Mouse (Mus musculus): ENCODE measurements around the gene Rnf216. TPM values are rescaled to one million over a fixed set of nuclear protein-coding genes. Genes with fewer than 3 reads are reported as not detected.

Rnf216 gene
- polyA plus RNA-seq, 2 experiments, result 9.7 to 10.8 TPM

DNA sequence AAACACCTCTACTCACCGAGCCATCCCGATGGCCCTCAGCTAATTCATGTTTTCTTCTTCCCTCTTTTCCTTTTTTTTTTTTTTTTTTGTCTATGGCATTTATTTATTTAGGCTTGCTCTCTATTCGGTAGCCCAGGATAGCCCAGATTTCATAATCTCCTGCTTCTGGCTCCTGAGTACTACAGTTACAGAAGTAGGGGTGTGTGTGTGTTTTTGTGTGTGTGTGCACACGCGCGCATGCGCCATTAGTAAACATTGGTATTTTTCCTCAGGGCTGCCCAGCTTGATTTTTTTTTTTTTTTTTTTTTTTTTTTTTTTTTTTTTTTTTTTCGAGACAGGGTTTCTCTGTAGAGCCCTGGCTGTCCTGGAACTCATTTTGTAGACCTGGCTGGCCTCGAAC, 13.3 kb upstream of the Rnf216 start:
- H3K4me3 ChIP-seq (ENCODE audit: insufficient read depth in 1 of 2, low read depth in 2 of 2, low read length in 2 of 2), result no peak overlapping the region
- DNase-seq (ENCODE audit: low read depth in 3 of 3, low spot score in 3 of 3) (no peak), ATAC-seq (ENCODE audit: insufficient read depth) (no peak)
- 71% methylated on average over 9 of the region's 9 CpGs for WGBS (ENCODE audit: insufficient replicate concordance)
- no peaks in the 10 kb centered on the region for H3K9me3 ChIP-seq (ENCODE audit: control insufficient read depth, low read length)
- no peak overlapping the region for H3K4me2 ChIP-seq (ENCODE audit: low read depth)
- H3K36me3 ChIP-seq (replicated peaks; ENCODE audit: control insufficient read depth, insufficient read depth, low read depth), result no peaks in the 10 kb centered on the region
- H3K9ac ChIP-seq (replicated peaks), result no peak overlapping the region
- H3K27me3 ChIP-seq (ENCODE audit: control insufficient read depth, insufficient read depth, low read length), result no peaks in the 10 kb centered on the region
- no peaks in the 10 kb centered on the region for H3K4me1 ChIP-seq (replicated peaks; ENCODE audit: control insufficient read depth in 2 of 2, insufficient read depth in 2 of 2, low read length in 1 of 2)
- no peak overlapping the region for H3K27ac ChIP-seq
- TF ChIP-seq EP300 (IDR thresholded peaks at IDR 0.05; ENCODE audit: low read depth) (no peak), CTCF (IDR thresholded peaks at IDR 0.05; ENCODE audit: low read depth) (no peak)

GRCm38 (mm10) chr5:143125601-143126000, 12.8 kb upstream of the Rnf216 start:
- Histone ChIP-seq H3K4me1 (replicated peaks; ENCODE audit: control insufficient read depth in 2 of 2, insufficient read depth in 2 of 2, low read length in 1 of 2) (no peaks in the 10 kb centered on the region), H3K9ac (replicated peaks) (no peak overlapping the region), H3K4me3 (ENCODE audit: insufficient read depth in 1 of 2, low read depth in 2 of 2, low read length in 2 of 2) (no peak overlapping the region), H3K27ac (no peak overlapping the region), H3K9me3 (ENCODE audit: control insufficient read depth, low read length) (no peaks in the 10 kb centered on the region), H3K4me2 (ENCODE audit: low read depth) (no peak overlapping the region), H3K36me3 (replicated peaks; ENCODE audit: control insufficient read depth, insufficient read depth, low read depth) (no peaks in the 10 kb centered on the region), H3K27me3 (ENCODE audit: control insufficient read depth, insufficient read depth, low read length) (no peaks in the 10 kb centered on the region)
- TF ChIP-seq CTCF (IDR thresholded peaks at IDR 0.05; ENCODE audit: low read depth) (no peak), EP300 (IDR thresholded peaks at IDR 0.05; ENCODE audit: low read depth) (no peak)
- WGBS (ENCODE audit: insufficient replicate concordance), result 66% methylated on average over 7 of the region's 7 CpGs
- ATAC-seq (ENCODE audit: insufficient read depth), result no peak
- DNase-seq (ENCODE audit: low read depth in 3 of 3, low spot score in 3 of 3), result no peak

DNA sequence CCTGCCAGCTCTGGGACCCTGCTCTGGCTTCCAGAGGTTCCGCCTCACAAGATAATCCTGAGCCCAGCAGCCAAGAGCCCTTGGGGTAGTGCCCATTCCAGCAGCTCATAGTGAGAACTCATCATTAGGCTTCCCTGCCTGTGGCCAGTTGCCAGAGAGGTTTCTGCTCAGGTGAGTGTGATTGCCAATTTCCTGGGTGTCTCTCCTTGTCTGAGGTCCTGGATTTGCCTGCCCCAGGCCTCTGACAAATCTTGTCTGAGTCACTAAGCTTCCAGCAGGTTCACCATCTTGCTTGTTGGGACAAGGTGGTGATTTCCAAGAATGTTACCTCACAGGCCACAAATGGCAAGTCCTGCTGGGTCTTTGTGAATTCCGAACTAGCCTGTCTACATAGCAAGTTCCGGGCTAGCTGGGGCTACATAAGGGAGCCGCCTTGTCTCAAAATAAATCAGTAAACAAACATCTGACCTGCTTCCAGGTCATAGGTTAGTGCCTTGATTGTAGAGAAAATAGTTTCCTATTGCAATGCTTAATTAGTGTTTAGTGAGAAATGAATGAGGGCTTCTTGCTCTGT, 12.1 kb upstream of the Rnf216 start:
- H3K27ac ChIP-seq, result no peak overlapping the region
- no peak for DNase-seq (ENCODE audit: low read depth in 3 of 3, low spot score in 3 of 3)
- no peak overlapping the region for H3K4me2 ChIP-seq (ENCODE audit: low read depth)
- TF ChIP-seq CTCF (IDR thresholded peaks at IDR 0.05; ENCODE audit: low read depth) (no peak), EP300 (IDR thresholded peaks at IDR 0.05; ENCODE audit: low read depth) (no peak)
- no peak for ATAC-seq (ENCODE audit: insufficient read depth)
- no peak overlapping the region for H3K4me3 ChIP-seq (ENCODE audit: insufficient read depth in 1 of 2, low read depth in 2 of 2, low read length in 2 of 2)
- no peaks in the 10 kb centered on the region for H3K27me3 ChIP-seq (ENCODE audit: control insufficient read depth, insufficient read depth, low read length)
- H3K36me3 ChIP-seq (replicated peaks; ENCODE audit: control insufficient read depth, insufficient read depth, low read depth), result no peaks in the 10 kb centered on the region
- no peaks in the 10 kb centered on the region for H3K9me3 ChIP-seq (ENCODE audit: control insufficient read depth, low read length)
- 71% methylated on average over 4 of the region's 4 CpGs for WGBS (ENCODE audit: insufficient replicate concordance)
- H3K4me1 ChIP-seq (replicated peaks; ENCODE audit: control insufficient read depth in 2 of 2, insufficient read depth in 2 of 2, low read length in 1 of 2), result no peaks in the 10 kb centered on the region
- no peak overlapping the region for H3K9ac ChIP-seq (replicated peaks)

GRCm38 (mm10) chr5:143122673-143123072, 9.9 kb upstream of the Rnf216 start:
- WGBS (ENCODE audit: insufficient replicate concordance), result 19% methylated on average over 1 of the region's 1 CpGs
- H3K9me3 ChIP-seq (ENCODE audit: control insufficient read depth, low read length), result no peaks in the 10 kb centered on the region; the same call in 1 of the 2 replicates
- no peak for ATAC-seq (ENCODE audit: insufficient read depth)

DNA sequence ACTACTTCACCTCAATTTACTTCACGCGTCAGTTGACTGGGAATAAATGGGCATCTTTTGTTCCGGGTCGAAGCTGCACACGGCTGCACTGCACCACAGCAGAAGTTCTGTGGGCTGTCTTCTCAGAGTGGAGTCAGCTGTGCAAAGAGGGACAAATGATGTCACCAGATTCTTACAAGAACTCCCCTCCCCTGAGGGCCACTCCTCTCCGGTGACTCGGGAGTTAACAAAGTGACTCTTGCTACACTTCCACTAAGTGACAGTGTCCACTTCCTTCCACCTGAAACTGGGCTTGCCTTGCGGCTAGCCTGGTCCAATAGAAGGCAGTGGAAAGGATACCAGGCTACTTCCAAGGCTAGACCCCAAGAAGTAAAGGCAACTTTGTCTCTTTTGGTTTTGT, 9.3 kb upstream of the Rnf216 start:
- TF ChIP-seq CTCF (IDR thresholded peaks at IDR 0.05; ENCODE audit: low read depth) (no peak), EP300 (IDR thresholded peaks at IDR 0.05; ENCODE audit: low read depth) (no peak)
- Histone ChIP-seq H3K36me3 (replicated peaks; ENCODE audit: control insufficient read depth, insufficient read depth, low read depth) (no peaks in the 10 kb centered on the region), H3K9me3 (ENCODE audit: control insufficient read depth, low read length) (no peaks in the 10 kb centered on the region; the same call in 1 of the 2 replicates), H3K4me3 (ENCODE audit: insufficient read depth in 1 of 2, low read depth in 2 of 2, low read length in 2 of 2) (no peak overlapping the region), H3K4me2 (ENCODE audit: low read depth) (no peak overlapping the region), H3K27me3 (ENCODE audit: control insufficient read depth, insufficient read depth, low read length) (no peaks in the 10 kb centered on the region), H3K9ac (replicated peaks) (no peak overlapping the region), H3K27ac (no peak overlapping the region), H3K4me1 (replicated peaks; ENCODE audit: control insufficient read depth in 2 of 2, insufficient read depth in 2 of 2, low read length in 1 of 2) (no peaks in the 10 kb centered on the region)
- no peak for DNase-seq (ENCODE audit: low read depth in 3 of 3, low spot score in 3 of 3)
- no peak for ATAC-seq (ENCODE audit: insufficient read depth)
- WGBS (ENCODE audit: insufficient replicate concordance), result 56% methylated on average over 8 of the region's 8 CpGs

More at GRCm38 (mm10) chr5:143122673-143123072, 9.9 kb upstream of the Rnf216 start:
- no peak for DNase-seq (ENCODE audit: low read depth in 3 of 3, low spot score in 3 of 3)
- TF ChIP-seq EP300 (IDR thresholded peaks at IDR 0.05; ENCODE audit: low read depth), result no peak
- TF ChIP-seq CTCF (IDR thresholded peaks at IDR 0.05; ENCODE audit: low read depth), result no peak
- Histone ChIP-seq H3K27ac (no peak overlapping the region), H3K4me2 (ENCODE audit: low read depth) (no peak overlapping the region), H3K4me3 (ENCODE audit: insufficient read depth in 1 of 2, low read depth in 2 of 2, low read length in 2 of 2) (no peak overlapping the region), H3K27me3 (ENCODE audit: control insufficient read depth, insufficient read depth, low read length) (no peaks in the 10 kb centered on the region), H3K4me1 (replicated peaks; ENCODE audit: control insufficient read depth in 2 of 2, insufficient read depth in 2 of 2, low read length in 1 of 2) (no peaks in the 10 kb centered on the region), H3K9ac (replicated peaks) (no peak overlapping the region), H3K36me3 (replicated peaks; ENCODE audit: control insufficient read depth, insufficient read depth, low read depth) (no peaks in the 10 kb centered on the region)
